Mouse (Mus musculus): ENCODE measurements around the gene CN725425.

DNA sequence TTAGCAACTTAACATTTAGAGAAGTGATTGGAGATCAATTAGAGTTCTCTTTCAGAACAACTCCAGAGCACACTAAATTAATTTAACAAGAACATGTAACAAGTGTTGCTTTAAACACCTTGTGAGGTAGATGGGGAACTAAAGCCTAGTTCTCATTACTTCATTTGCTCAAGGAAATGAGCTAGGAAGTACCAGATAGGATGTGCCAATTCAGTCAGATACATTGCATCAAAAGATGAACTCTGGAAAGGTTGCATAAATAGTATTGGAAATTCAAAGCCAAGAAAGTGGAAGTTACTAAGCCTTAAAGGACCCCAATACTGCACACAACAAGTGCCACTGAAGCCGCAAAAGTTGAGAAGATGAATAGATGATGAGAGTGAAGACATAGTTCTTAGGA, 3.2 kb downstream of the CN725425 start:
- TF ChIP-seq CTCF (IDR thresholded peaks at IDR 0.05) (no peak), EP300 (IDR thresholded peaks at IDR 0.05) (no peak)
